Mouse (Mus musculus): Measurements from ENCODE around the gene Kmt2c. TPM values are rescaled to one million over a fixed set of nuclear protein-coding genes. Genes with fewer than 3 reads are reported as not detected.
"Not testable (repeated sequence)": the region's sequence is repeated elsewhere in the genome, so short reads cannot be mapped to it uniquely, and the experiment has no call there.

Gene Kmt2c
- polyA plus RNA-seq, 1 experiment from 2014 or later: 5.3 TPM

- H3K4me2 ChIP-seq (ENCODE audit: low read depth, low read length): peak overlapping the region; percentile 97
- peak overlapping the region; percentile 100 for H3K27ac ChIP-seq (ENCODE audit: low read length)
- H3K4me3 ChIP-seq (ENCODE audit: low read depth, low read length): peak overlapping the region; percentile 100
- H3K36me3 ChIP-seq (ENCODE audit: control insufficient read depth, insufficient read depth): no peaks in the 10 kb centered on the region
- no peaks in the 10 kb centered on the region for H3K9me3 ChIP-seq (replicated peaks; ENCODE audit: control insufficient read depth, low read length)
- WGBS (ENCODE audit: insufficient replicate concordance): 0% methylated on average over 42 of the region's 87 CpGs
- peak; percentile 78 for ATAC-seq (ENCODE audit: low read depth)
- no peaks in the 10 kb centered on the region for H3K27me3 ChIP-seq (ENCODE audit: control insufficient read depth, insufficient read depth, low read depth, low read length)
- peak overlapping the region; percentile 98 for H3K9ac ChIP-seq (ENCODE audit: low read depth, low read length)
- H3K4me1 ChIP-seq (ENCODE audit: control insufficient read depth, low read depth, low read length): peaks cover 17% of the 10 kb centered on the region
Measured at GRCm38 (mm10) chr5:25498821-25499422, 339 bp upstream of the Kmt2c start.

- Histone ChIP-seq H3K36me3 (ENCODE audit: control insufficient read depth, insufficient read depth) (no peaks in the 10 kb centered on the region), H3K4me3 (ENCODE audit: low read depth, low read length) (peak overlapping the region; percentile 100), H3K9ac (ENCODE audit: low read depth, low read length) (peak overlapping the region; percentile 98), H3K27ac (ENCODE audit: low read length) (peak overlapping the region; percentile 100), H3K4me2 (ENCODE audit: low read depth, low read length) (peak overlapping the region; percentile 79), H3K4me1 (ENCODE audit: control insufficient read depth, low read depth, low read length) (peaks cover 21% of the 10 kb centered on the region), H3K27me3 (ENCODE audit: control insufficient read depth, insufficient read depth, low read depth, low read length) (no peaks in the 10 kb centered on the region), H3K9me3 (replicated peaks; ENCODE audit: control insufficient read depth, low read length) (no peaks in the 10 kb centered on the region)
- under 1% methylated on average over 77 of the region's 78 CpGs for WGBS (ENCODE audit: insufficient replicate concordance)
- ATAC-seq (ENCODE audit: low read depth): peak; percentile 54
Measured at GRCm38 (mm10) chr5:25497720-25498345, 750 bp downstream of the Kmt2c start.

GRCm38 (mm10) chr5:25497369-25497719 lies 1.2 kb downstream of the Kmt2c start:
- Histone ChIP-seq H3K27ac (ENCODE audit: low read length) (peak overlapping the region; percentile 100), H3K27me3 (ENCODE audit: control insufficient read depth, insufficient read depth, low read depth, low read length) (no peaks in the 10 kb centered on the region), H3K9ac (ENCODE audit: low read depth, low read length) (peak overlapping the region; percentile 98), H3K4me2 (ENCODE audit: low read depth, low read length) (peak overlapping the region; percentile 79), H3K9me3 (replicated peaks; ENCODE audit: control insufficient read depth, low read length) (no peaks in the 10 kb centered on the region), H3K36me3 (ENCODE audit: control insufficient read depth, insufficient read depth) (no peaks in the 10 kb centered on the region), H3K4me3 (ENCODE audit: low read depth, low read length) (peak overlapping the region; percentile 100), H3K4me1 (ENCODE audit: control insufficient read depth, low read depth, low read length) (peaks cover 21% of the 10 kb centered on the region)
- ATAC-seq (ENCODE audit: low read depth): no peak
- WGBS (ENCODE audit: insufficient replicate concordance): under 1% methylated on average over 10 of the region's 10 CpGs

- Histone ChIP-seq H3K9ac (ENCODE audit: low read depth, low read length) (peak overlapping the region; percentile 98), H3K9me3 (replicated peaks; ENCODE audit: control insufficient read depth, low read length) (no peaks in the 10 kb centered on the region), H3K4me1 (ENCODE audit: control insufficient read depth, low read depth, low read length) (peaks cover 21% of the 10 kb centered on the region), H3K4me2 (ENCODE audit: low read depth, low read length) (peak overlapping the region; percentile 79), H3K36me3 (ENCODE audit: control insufficient read depth, insufficient read depth) (no peaks in the 10 kb centered on the region), H3K4me3 (ENCODE audit: low read depth, low read length) (peak overlapping the region; percentile 100), H3K27ac (ENCODE audit: low read length) (no peak overlapping the region; the same call in 1 of the 2 replicates), H3K27me3 (ENCODE audit: control insufficient read depth, insufficient read depth, low read depth, low read length) (no peaks in the 10 kb centered on the region)
- no peak for ATAC-seq (ENCODE audit: low read depth)
- WGBS (ENCODE audit: insufficient replicate concordance): 29% methylated on average over 2 of the region's 2 CpGs
Measured at GRCm38 (mm10) chr5:25496652-25497051, 1.9 kb downstream of the Kmt2c start.

GRCm38 (mm10) chr5:25478863-25479262 lies 19.7 kb downstream of the Kmt2c start:
- no peak overlapping the region for H3K4me3 ChIP-seq (ENCODE audit: low read depth, low read length)
- no peaks in the 10 kb centered on the region for H3K9me3 ChIP-seq (replicated peaks; ENCODE audit: control insufficient read depth, low read length)
- no peak overlapping the region for H3K4me2 ChIP-seq (ENCODE audit: low read depth, low read length)
- H3K9ac ChIP-seq (ENCODE audit: low read depth, low read length): no peak overlapping the region
- H3K4me1 ChIP-seq (ENCODE audit: control insufficient read depth, low read depth, low read length): peaks cover 4% of the 10 kb centered on the region; the same call in 1 of the 2 replicates
- no peak for ATAC-seq (ENCODE audit: low read depth)
- no peaks in the 10 kb centered on the region for H3K36me3 ChIP-seq (ENCODE audit: control insufficient read depth, insufficient read depth)
- H3K27me3 ChIP-seq (ENCODE audit: control insufficient read depth, insufficient read depth, low read depth, low read length): no peaks in the 10 kb centered on the region
- H3K27ac ChIP-seq (ENCODE audit: low read length): no peak overlapping the region

GRCm38 (mm10) chr5:25475789-25476188 lies 22.8 kb downstream of the Kmt2c start:
- Histone ChIP-seq H3K4me1 (ENCODE audit: control insufficient read depth, low read depth, low read length) (peaks cover 4% of the 10 kb centered on the region; the same call in 1 of the 2 replicates), H3K9me3 (replicated peaks; ENCODE audit: control insufficient read depth, low read length) (no peaks in the 10 kb centered on the region), H3K4me3 (ENCODE audit: low read depth, low read length) (no peak overlapping the region), H3K27ac (ENCODE audit: low read length) (no peak overlapping the region), H3K27me3 (ENCODE audit: control insufficient read depth, insufficient read depth, low read depth, low read length) (no peaks in the 10 kb centered on the region), H3K4me2 (ENCODE audit: low read depth, low read length) (no peak overlapping the region), H3K36me3 (ENCODE audit: control insufficient read depth, insufficient read depth) (no peaks in the 10 kb centered on the region), H3K9ac (ENCODE audit: low read depth, low read length) (no peak overlapping the region)
- 49% methylated on average over 2 of the region's 2 CpGs for WGBS (ENCODE audit: insufficient replicate concordance)
- ATAC-seq (ENCODE audit: low read depth): no peak

GRCm38 (mm10) chr5:25472070-25472469 lies 26.5 kb downstream of the Kmt2c start:
- Histone ChIP-seq H3K27me3 (ENCODE audit: control insufficient read depth, insufficient read depth, low read depth, low read length) (no peaks in the 10 kb centered on the region), H3K4me1 (ENCODE audit: control insufficient read depth, low read depth, low read length) (peaks cover 2% of the 10 kb centered on the region; the same call in 1 of the 2 replicates), H3K27ac (ENCODE audit: low read length) (no peak overlapping the region), H3K4me2 (ENCODE audit: low read depth, low read length) (peak overlapping the region; percentile 27; the same call in 1 of the 2 replicates), H3K4me3 (ENCODE audit: low read depth, low read length) (peak overlapping the region; percentile 5; the same call in 1 of the 2 replicates), H3K9ac (ENCODE audit: low read depth, low read length) (no peak overlapping the region), H3K36me3 (ENCODE audit: control insufficient read depth, insufficient read depth) (no peaks in the 10 kb centered on the region), H3K9me3 (replicated peaks; ENCODE audit: control insufficient read depth, low read length) (no peaks in the 10 kb centered on the region)
- 18% methylated on average over 6 of the region's 6 CpGs for WGBS (ENCODE audit: insufficient replicate concordance)
- no peak for ATAC-seq (ENCODE audit: low read depth)

GRCm38 (mm10) chr5:25461956-25462355 lies 36.6 kb downstream of the Kmt2c start:
- H3K9ac ChIP-seq (ENCODE audit: low read depth, low read length): no peak overlapping the region
- H3K9me3 ChIP-seq (replicated peaks; ENCODE audit: control insufficient read depth, low read length): no peaks in the 10 kb centered on the region
- ATAC-seq (ENCODE audit: low read depth): no peak
- H3K27ac ChIP-seq (ENCODE audit: low read length): no peak overlapping the region
- H3K27me3 ChIP-seq (ENCODE audit: control insufficient read depth, insufficient read depth, low read depth, low read length): no peaks in the 10 kb centered on the region
- WGBS (ENCODE audit: insufficient replicate concordance): 78% methylated on average over 1 of the region's 1 CpGs
- no peaks in the 10 kb centered on the region for H3K4me1 ChIP-seq (ENCODE audit: control insufficient read depth, low read depth, low read length)
- H3K4me3 ChIP-seq (ENCODE audit: low read depth, low read length): no peak overlapping the region
- H3K4me2 ChIP-seq (ENCODE audit: low read depth, low read length): no peak overlapping the region
- H3K36me3 ChIP-seq (ENCODE audit: control insufficient read depth, insufficient read depth): no peaks in the 10 kb centered on the region

GRCm38 (mm10) chr5:25455432-25455831 lies 43.2 kb downstream of the Kmt2c start:
- not testable (repeated sequence) for H3K4me1 ChIP-seq (ENCODE audit: control insufficient read depth, low read depth, low read length); H3K4me3 ChIP-seq (ENCODE audit: low read depth, low read length); H3K36me3 ChIP-seq (ENCODE audit: control insufficient read depth, insufficient read depth); H3K27me3 ChIP-seq (ENCODE audit: control insufficient read depth, insufficient read depth, low read depth, low read length); H3K9me3 ChIP-seq (replicated peaks; ENCODE audit: control insufficient read depth, low read length); H3K9ac ChIP-seq (ENCODE audit: low read depth, low read length); ATAC-seq (ENCODE audit: low read depth); H3K4me2 ChIP-seq (ENCODE audit: low read depth, low read length); H3K27ac ChIP-seq (ENCODE audit: low read length)
